Comparison of ENCODE assay signal across 33 mouse cellular contexts in genomic region chr11:105120551-105121061, GRCm38 (mm10). TPM values are rescaled to one million over a fixed set of nuclear protein-coding genes. Genes with fewer than 3 reads are reported as not detected.
A peak's percentile ranks its signal among the peaks of the same experiment; 100 is the strongest.
DNase-seq lines count a peak whose midpoint lies in the region; ATAC-seq and TF ChIP-seq lines count a peak whose summit lies in the region.
"Had no signal": no experiment of that assay in that cellular context is flagged by ENCODE, and none has a peak within 500 bp of the region (broad histone marks: within the 10 kb centered on the region; RNA-seq: fewer than 3 reads in every experiment).

No protein-coding gene starts in this region.

- peak overlapping the region; percentile 49 for H3K4me2 ChIP-seq in myocyte (ENCODE audit: low read depth)
- H3K4me2 ChIP-seq in kidney, embryonic 15.5 days: no peak overlapping the region
- H3K4me2 ChIP-seq: embryonic facial prominence, embryonic 13.5 days; forebrain, embryonic 15.5 days; heart, embryonic 13.5 days; hindbrain, embryonic 13.5 days; liver, embryonic 15.5 days; lung, embryonic 15.5 days had no signal

- no peak overlapping the region for H3K4me3 ChIP-seq in gastrocnemius, adult 2 months
- no peak overlapping the region for H3K4me3 ChIP-seq in C2C12 (ENCODE audit: insufficient read depth, poor library complexity, severe bottlenecking)
- peak overlapping the region; percentile 8; the same call in 1 of the 2 replicates for H3K4me3 ChIP-seq in bone marrow macrophage, adult 2 months (ENCODE audit: insufficient read depth, low read length)
- H3K4me3 ChIP-seq in myocyte: no peak overlapping the region
- no peak overlapping the region for H3K4me3 ChIP-seq in kidney, embryonic 15.5 days (replicated peaks)
- H3K4me3 ChIP-seq: embryonic facial prominence, embryonic 13.5 days; forebrain, embryonic 15.5 days; heart, embryonic 13.5 days; hindbrain, embryonic 13.5 days; layer of hippocampus, adult 2 months; limb, embryonic 10.5 days; liver, embryonic 15.5 days; lung, embryonic 15.5 days; midbrain, embryonic 10.5 days had no signal

- H3K79me3 ChIP-seq in C2C12 (ENCODE audit: low read depth): no peaks in the 10 kb centered on the region

- H3K27me3 ChIP-seq in C2C12 (ENCODE audit: control insufficient read depth, insufficient read depth, insufficient read length) (no peaks in the 10 kb centered on the region), myocyte (ENCODE audit: control insufficient read depth, insufficient read depth, insufficient read length) (no peaks in the 10 kb centered on the region)
- no peaks in the 10 kb centered on the region for H3K27me3 ChIP-seq in kidney, embryonic 15.5 days
- H3K27me3 ChIP-seq: embryonic facial prominence, embryonic 13.5 days; forebrain, embryonic 15.5 days; heart, embryonic 13.5 days; hindbrain, embryonic 13.5 days; liver, embryonic 15.5 days; lung, embryonic 15.5 days had no signal

- no peak for TF ChIP-seq CTCF in gastrocnemius, adult 2 months (IDR thresholded peaks at IDR 0.05)
- TF ChIP-seq CTCF in C2C12 (IDR thresholded peaks at IDR 0.05; ENCODE audit: control insufficient read depth, insufficient read depth, insufficient read length): no peak
- TF ChIP-seq CTCF in bone marrow macrophage, adult 2 months (IDR thresholded peaks at IDR 0.05; ENCODE audit: low read depth, low read length): no peak

- H3K79me2 ChIP-seq in C2C12 (ENCODE audit: control insufficient read depth, insufficient read depth) (no peaks in the 10 kb centered on the region), myocyte (ENCODE audit: control insufficient read depth, insufficient read depth) (no peaks in the 10 kb centered on the region)

- intact Hi-C loops in gastrocnemius, adult 2 months (cut with DNase I): loop anchor here (10.0 kb wide), 3 partner anchors 144 to 526 kb away; no protein-coding TSS in a partner anchor

- 32% methylated on average over 4 of the region's 4 CpGs for WGBS in kidney, embryonic 15.5 days

- H3K36me3 ChIP-seq in C2C12 (ENCODE audit: control insufficient read depth, insufficient read depth): no peaks in the 10 kb centered on the region
- no peaks in the 10 kb centered on the region for H3K36me3 ChIP-seq in myocyte (ENCODE audit: control insufficient read depth, insufficient read depth)
- H3K36me3 ChIP-seq in kidney, embryonic 15.5 days: no peaks in the 10 kb centered on the region
- H3K36me3 ChIP-seq: embryonic facial prominence, embryonic 13.5 days; forebrain, embryonic 15.5 days; heart, embryonic 13.5 days; hindbrain, embryonic 13.5 days; limb, embryonic 10.5 days; liver, embryonic 15.5 days; lung, embryonic 15.5 days; midbrain, embryonic 10.5 days had no signal

- H3K27ac ChIP-seq in gastrocnemius, adult 2 months: peak overlapping the region; percentile 72
- H3K27ac ChIP-seq in bone marrow macrophage, adult 2 months (ENCODE audit: insufficient read depth, low read depth, low read length): peak overlapping the region; percentile 40
- no peak overlapping the region for H3K27ac ChIP-seq in kidney, embryonic 15.5 days
- H3K27ac ChIP-seq: embryonic facial prominence, embryonic 13.5 days; forebrain, embryonic 15.5 days; heart, embryonic 13.5 days; hindbrain, embryonic 13.5 days; layer of hippocampus, adult 2 months; limb, embryonic 10.5 days; liver, embryonic 15.5 days; lung, embryonic 15.5 days; midbrain, embryonic 10.5 days; stomach, postnatal 0 days had no signal

- peaks cover 16% of the 10 kb centered on the region for H3K4me1 ChIP-seq in bone marrow macrophage, adult 2 months (ENCODE audit: control insufficient read depth, insufficient read depth, low read length)
- H3K4me1 ChIP-seq in kidney, embryonic 15.5 days: peaks cover 10% of the 10 kb centered on the region; the same call in 1 of the 2 replicates
- H3K4me1 ChIP-seq: embryonic facial prominence, embryonic 13.5 days; forebrain, embryonic 15.5 days; heart, embryonic 13.5 days; hindbrain, embryonic 13.5 days had no signal

- no peak overlapping the region for H3ac ChIP-seq in C2C12 (ENCODE audit: control insufficient read depth, insufficient read length, low read depth)
- no peak overlapping the region for H3ac ChIP-seq in myocyte (ENCODE audit: control insufficient read depth, insufficient read length)

- no peaks in the 10 kb centered on the region for H3K9me3 ChIP-seq in kidney, embryonic 15.5 days (replicated peaks)
- H3K9me3 ChIP-seq: embryonic facial prominence, embryonic 13.5 days; forebrain, embryonic 15.5 days; heart, embryonic 13.5 days; hindbrain, embryonic 13.5 days; limb, embryonic 10.5 days; liver, embryonic 15.5 days; lung, embryonic 15.5 days; midbrain, embryonic 10.5 days had no signal

- ATAC-seq in kidney, embryonic 15.5 days (replicated peaks; ENCODE audit: low FRiP score): no peak
- ATAC-seq: forebrain, embryonic 15.5 days had no signal

- H3K9ac ChIP-seq in kidney, embryonic 15.5 days: no peak overlapping the region
- H3K9ac ChIP-seq: embryonic facial prominence, embryonic 13.5 days; forebrain, embryonic 15.5 days; heart, embryonic 13.5 days; hindbrain, embryonic 13.5 days; liver, embryonic 15.5 days; lung, embryonic 15.5 days had no signal

- no peak for DNase-seq in gastrocnemius, adult 2 months
- no peak for DNase-seq in gastrocnemius, adult 8-10 months (ENCODE audit: low spot score in 2 of 2)
- DNase-seq in T-cell, adult 2 months (ENCODE audit: low spot score): no peak
- DNase-seq: adrenal gland, adult 2 months; B cell, adult 2 months; cerebellum, adult 2 months; cerebellum, postnatal 25 days; heart, adult 18-20 months; kidney, adult 2 months; kidney, postnatal 10 days; liver; lung, postnatal 36 days; right cerebral cortex, postnatal 14 days; thymus, adult 2 months; thymus, postnatal 4 days had no signal

- no peak for TF ChIP-seq POLR2A in bone marrow macrophage, adult 2 months (IDR thresholded peaks at IDR 0.05; ENCODE audit: borderline replicate concordance, low read depth, low read length)
- no peak for TF ChIP-seq POLR2A in myocyte (IDR thresholded peaks at IDR 0.05; ENCODE audit: insufficient read length, low read depth)

TF ChIP-seq in C2C12, 6 proteins besides CTCF, POLR2A, EP300 and RAD21:
- TF ChIP-seq CEBPB (IDR thresholded peaks at IDR 0.05; ENCODE audit: low read depth): peak; percentile 74
- no peak for TF ChIP-seq FOSL1 (IDR thresholded peaks at IDR 0.05; ENCODE audit: insufficient read depth, low read length, poor library complexity, severe bottlenecking)
- no peak for TF ChIP-seq MAX (IDR thresholded peaks at IDR 0.05)
- peak; percentile 19 for TF ChIP-seq MYOD1 (IDR thresholded peaks at IDR 0.05; ENCODE audit: control insufficient read depth, insufficient read length, low read depth)
TF ChIP-seq in C2C12: peak in this region for 2.

TF ChIP-seq in myocyte, 11 proteins besides CTCF, POLR2A, EP300 and RAD21:
- TF ChIP-seq CEBPB (IDR thresholded peaks at IDR 0.05; ENCODE audit: insufficient read depth, poor library complexity, severe bottlenecking) (peak; percentile 90), MYOD1 (IDR thresholded peaks at IDR 0.05; ENCODE audit: control insufficient read depth in 1 of 3, insufficient read length in 2 of 3, low read depth in 2 of 3) (peak in 1 of 3 experiments; percentile 33), E2F4 (IDR thresholded peaks at IDR 0.05; ENCODE audit: insufficient read depth) (no peak), SRF (IDR thresholded peaks at IDR 0.05; ENCODE audit: control insufficient read depth, insufficient read length, low read depth) (peak; percentile 9), MYOG (IDR thresholded peaks at IDR 0.05; ENCODE audit: control insufficient read depth in 1 of 3, insufficient read depth in 1 of 3, insufficient read length in 2 of 3, low read depth in 2 of 3) (no peak), TCF3 (IDR thresholded peaks at IDR 0.05; ENCODE audit: insufficient read length, low read depth) (no peak), MAX (IDR thresholded peaks at IDR 0.05; ENCODE audit: low read depth) (peak; percentile 27), REST (IDR thresholded peaks at IDR 0.05; ENCODE audit: insufficient read depth, insufficient read length) (no peak), TCF12 (IDR thresholded peaks at IDR 0.05; ENCODE audit: insufficient read depth, poor library complexity, severe bottlenecking) (no peak), USF1 (IDR thresholded peaks at IDR 0.05; ENCODE audit: low read depth) (no peak), POLR2AphosphoS2 (IDR thresholded peaks at IDR 0.05; ENCODE audit: insufficient read length, low read depth) (no peak)

RNA-seq across cellular contexts. Expression of gene Mettl2, which starts 5.6 kb away (rescaled TPM):
- 1 to 10 TPM; 7.8 to 8.4 TPM for total RNA-seq in gastrocnemius, adult 2 months (2021)
- 1 to 10 TPM; 7.8 to 8.1 (median 8.0) TPM for total RNA-seq in gastrocnemius, adult 8-10 months (2022)
- polyA plus RNA-seq in C2C12 (2012; fragmentation: generic; extraction: Trizol) (18.5 TPM), myocyte (2012; fragmentation: generic; extraction: Trizol) (15.5 TPM)
- 13.6 and 14.5 TPM in 2 replicates for polyA plus RNA-seq in bone marrow macrophage, adult 2 months (2012; ENCODE audit: insufficient read depth, insufficient read length, missing spikeins)
- 45.6 TPM in 2 replicates for polyA plus RNA-seq in kidney, embryonic 15.5 days (2015; fragmentation: Nextera tagmentation; extraction: Ambion mirVana)

RNA-seq across cellular contexts. Expression of gene Gm10842, which starts 26.1 kb away (rescaled TPM):
- total RNA-seq in gastrocnemius, adult 2 months (2021): not detected
- not detected for total RNA-seq in gastrocnemius, adult 8-10 months (2022)
- not detected for polyA plus RNA-seq in C2C12 (2012; fragmentation: generic; extraction: Trizol)
- not detected in 2 replicates for polyA plus RNA-seq in bone marrow macrophage, adult 2 months (2012; ENCODE audit: insufficient read depth, insufficient read length, missing spikeins)
- polyA plus RNA-seq in myocyte (2012; fragmentation: generic; extraction: Trizol): not detected
- polyA plus RNA-seq in kidney, embryonic 15.5 days (2015; fragmentation: Nextera tagmentation; extraction: Ambion mirVana): not detected in 2 replicates
- total RNA-seq: adrenal gland, adult 2 months; heart, adult 18-20 months; heart, postnatal 25 days; layer of hippocampus, adult 2 months; layer of hippocampus, postnatal 25 days; neutrophil, adult 5-6 weeks had no signal
- polyA plus RNA-seq: adrenal gland, adult 2 months; cerebellum, adult 2 months; embryonic facial prominence, embryonic 13.5 days; forebrain, embryonic 15.5 days; heart, embryonic 13.5 days; hindbrain, embryonic 13.5 days; intestine, embryonic 14.5 days; kidney, adult 2 months; limb, embryonic 10.5 days; liver, embryonic 15.5 days; lung, embryonic 15.5 days; midbrain, embryonic 10.5 days; stomach, postnatal 0 days; thymus, adult 2 months had no signal

RNA-seq across cellular contexts. Expression of gene Efcab3, which starts 57.2 kb away (rescaled TPM):
- total RNA-seq in gastrocnemius, adult 2 months (2021): not detected
- not detected for total RNA-seq in gastrocnemius, adult 8-10 months (2022)
- not detected for polyA plus RNA-seq in C2C12 (2012; fragmentation: generic; extraction: Trizol)
- not detected in 2 replicates for polyA plus RNA-seq in bone marrow macrophage, adult 2 months (2012; ENCODE audit: insufficient read depth, insufficient read length, missing spikeins)
- polyA plus RNA-seq in myocyte (2012; fragmentation: generic; extraction: Trizol): not detected
- polyA plus RNA-seq in kidney, embryonic 15.5 days (2015; fragmentation: Nextera tagmentation; extraction: Ambion mirVana): 0.29 and 0.44 TPM in 2 replicates
- total RNA-seq: heart, adult 18-20 months; heart, postnatal 25 days; layer of hippocampus, adult 2 months; neutrophil, adult 5-6 weeks had no signal
- polyA plus RNA-seq: adrenal gland, adult 2 months; embryonic facial prominence, embryonic 13.5 days; forebrain, embryonic 15.5 days; heart, embryonic 13.5 days; hindbrain, embryonic 13.5 days; kidney, adult 2 months; limb, embryonic 10.5 days; liver, embryonic 15.5 days; lung, embryonic 15.5 days; midbrain, embryonic 10.5 days; stomach, postnatal 0 days; thymus, adult 2 months had no signal

RNA-seq across cellular contexts. Expression of gene Tlk2, which starts 58.0 kb away (rescaled TPM):
- 10 to 100 TPM; 42.1 to 44.7 TPM for total RNA-seq in gastrocnemius, adult 2 months (2021)
- 10 to 100 TPM; 37.2 to 49.4 (median 40.8) TPM for total RNA-seq in gastrocnemius, adult 8-10 months (2022)
- polyA plus RNA-seq in C2C12 (2012; fragmentation: generic; extraction: Trizol): 16.9 TPM
- 28.0 and 35.3 TPM in 2 replicates for polyA plus RNA-seq in bone marrow macrophage, adult 2 months (2012; ENCODE audit: insufficient read depth, insufficient read length, missing spikeins)
- polyA plus RNA-seq in myocyte (2012; fragmentation: generic; extraction: Trizol): 26.8 TPM
- polyA plus RNA-seq in kidney, embryonic 15.5 days (2015; fragmentation: Nextera tagmentation; extraction: Ambion mirVana): 18.1 and 21.1 TPM in 2 replicates
